Mouse (Mus musculus): ENCODE measurements at regions not wholly inside any gene's neighbourhood (a gene's known extent, or its start where the extent isn't known, plus 50 kb on each side); places are given as distances from the start of the nearest gene placed in this dataset.

- DNase-seq (ENCODE audit: extremely low spot score in 1 of 2, low spot score in 2 of 2) = no peak
- intact Hi-C loops (cut with DNase I) = no loop called here
Measured at GRCm38 (mm10) chr12:109539046-109539445, 61.1 kb downstream of the Rtl1 start.

- DNase-seq (ENCODE audit: extremely low spot score in 1 of 2, low spot score in 2 of 2) = no peak
Measured at GRCm38 (mm10) chr12:109538641-109539040, 61.5 kb downstream of the Rtl1 start.

GRCm38 (mm10) chr12:109536536-109536935, 63.6 kb downstream of the Rtl1 start:
- no peak for DNase-seq (ENCODE audit: extremely low spot score in 1 of 2, low spot score in 2 of 2)
- intact Hi-C loops (cut with DNase I) = no loop called here

More at GRCm38 (mm10) chr12:109538641-109539040, 61.5 kb downstream of the Rtl1 start:
- intact Hi-C loops (cut with DNase I) = no loop called here

GRCm38 (mm10) chr12:109532392-109532791, 67.7 kb downstream of the Rtl1 start:
- no peak for DNase-seq (ENCODE audit: extremely low spot score in 1 of 2, low spot score in 2 of 2)
- intact Hi-C loops (cut with DNase I) = no loop called here

GRCm38 (mm10) chr12:109531347-109532023, 68.6 kb downstream of the Rtl1 start:
- DNase-seq (ENCODE audit: extremely low spot score in 1 of 2, low spot score in 2 of 2) = no peak
- intact Hi-C loops (cut with DNase I) = no loop called here

GRCm38 (mm10) chr12:109530215-109531050, 69.7 kb downstream of the Rtl1 start:
- intact Hi-C loops (cut with DNase I) = no loop called here

GRCm38 (mm10) chr12:109529501-109529900, 70.6 kb downstream of the Rtl1 start:
- intact Hi-C loops (cut with DNase I) = no loop called here
- no peak for DNase-seq (ENCODE audit: extremely low spot score in 1 of 2, low spot score in 2 of 2)

More at GRCm38 (mm10) chr12:109530215-109531050, 69.7 kb downstream of the Rtl1 start:
- no peak for DNase-seq (ENCODE audit: extremely low spot score in 1 of 2, low spot score in 2 of 2)

GRCm38 (mm10) chr12:109528966-109529365, 71.2 kb downstream of the Rtl1 start:
- no peak for DNase-seq (ENCODE audit: extremely low spot score in 1 of 2, low spot score in 2 of 2)
- intact Hi-C loops (cut with DNase I) = no loop called here

- intact Hi-C loops (cut with DNase I) = no loop called here
- peak in 1 of 2 experiments; percentile 52 for DNase-seq (ENCODE audit: extremely low spot score in 1 of 2, low spot score in 2 of 2)
Measured at GRCm38 (mm10) chr12:109528263-109528545, 71.9 kb downstream of the Rtl1 start.

- intact Hi-C loops (cut with DNase I) = no loop called here
- DNase-seq (ENCODE audit: extremely low spot score in 1 of 2, low spot score in 2 of 2) = no peak
Measured at GRCm38 (mm10) chr12:109527414-109528262, 72.5 kb downstream of the Rtl1 start.

GRCm38 (mm10) chr12:109525613-109526012, 73.0 kb downstream of the Dlk1 start:
- no peak for DNase-seq (ENCODE audit: extremely low spot score in 1 of 2, low spot score in 2 of 2)
- intact Hi-C loops (cut with DNase I) = loop anchor here (2.0 kb wide), 1 partner anchor 47 kb away; no protein-coding TSS in a partner anchor

- DNase-seq (ENCODE audit: extremely low spot score in 1 of 2, low spot score in 2 of 2) = no peak
- intact Hi-C loops (cut with DNase I) = no loop called here
Measured at GRCm38 (mm10) chr12:109521199-109521780, 68.7 kb downstream of the Dlk1 start.

- no peak for DNase-seq (ENCODE audit: extremely low spot score in 1 of 2, low spot score in 2 of 2)
- intact Hi-C loops (cut with DNase I) = no loop called here
Measured at GRCm38 (mm10) chr12:109520414-109520813, 67.8 kb downstream of the Dlk1 start.

GRCm38 (mm10) chr12:109519838-109520237, 67.2 kb downstream of the Dlk1 start:
- DNase-seq (ENCODE audit: extremely low spot score in 1 of 2, low spot score in 2 of 2) = no peak
- intact Hi-C loops (cut with DNase I) = no loop called here

- no peak for DNase-seq (ENCODE audit: extremely low spot score in 1 of 2, low spot score in 2 of 2)
- intact Hi-C loops (cut with DNase I) = no loop called here
Measured at GRCm38 (mm10) chr12:109518413-109519021, 65.9 kb downstream of the Dlk1 start.

GRCm38 (mm10) chr12:109517764-109518163, 65.1 kb downstream of the Dlk1 start:
- DNase-seq (ENCODE audit: extremely low spot score in 1 of 2, low spot score in 2 of 2) = no peak
- intact Hi-C loops (cut with DNase I) = no loop called here

- no peak for DNase-seq (ENCODE audit: extremely low spot score in 1 of 2, low spot score in 2 of 2)
- intact Hi-C loops (cut with DNase I) = no loop called here
Measured at GRCm38 (mm10) chr12:109516961-109517360, 64.3 kb downstream of the Dlk1 start.

- intact Hi-C loops (cut with DNase I) = no loop called here
- DNase-seq (ENCODE audit: extremely low spot score in 1 of 2, low spot score in 2 of 2) = no peak
Measured at GRCm38 (mm10) chr12:109514292-109514818, 61.7 kb downstream of the Dlk1 start.

Data from left cerebral cortex, postnatal 10 days (tissue).